In the genomic region with DNA sequence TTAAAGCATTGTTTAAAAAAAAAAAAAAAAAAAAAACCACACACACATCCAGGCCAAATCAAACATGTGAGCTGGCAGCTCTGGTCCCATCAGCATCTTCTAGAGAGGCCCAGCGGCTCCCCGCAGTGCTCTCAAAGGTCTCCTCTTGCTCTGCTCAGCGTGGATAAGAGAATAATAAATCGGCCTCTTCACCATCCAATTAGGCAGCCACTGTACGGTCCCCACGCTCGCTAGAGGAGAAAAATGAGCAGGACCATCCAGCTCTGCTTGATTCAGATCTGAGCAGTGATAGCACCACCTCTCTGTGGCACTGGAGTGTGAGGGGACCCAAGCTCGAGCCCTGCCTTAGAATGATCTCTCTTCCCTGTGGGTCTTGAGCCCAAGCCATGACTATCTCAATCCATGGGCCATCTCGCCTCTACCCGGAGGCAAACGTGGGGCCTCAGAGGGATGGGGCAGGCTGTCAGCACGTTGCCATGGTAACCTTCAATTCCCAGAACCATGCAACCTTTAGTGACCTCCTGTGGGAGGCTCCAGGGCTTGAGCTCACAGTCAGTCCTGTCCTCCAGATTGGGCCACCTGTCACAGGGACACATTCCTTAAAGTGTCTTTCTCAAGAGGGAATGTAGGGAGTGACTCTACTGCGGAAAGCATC, we compare ENCODE assay signal across 15 mouse cellular contexts.
DNase-seq lines count a peak whose midpoint lies in the region; ATAC-seq lines count a peak whose summit lies in the region.
"Had no signal": no experiment of that assay in that cellular context is flagged by ENCODE, and none has a peak within 500 bp of the region (broad histone marks: within the 10 kb centered on the region; RNA-seq: fewer than 3 reads in every experiment).

No protein-coding gene starts in this region.

- DNase-seq in hindbrain, embryonic 10.5 days (ENCODE audit: low spot score): peak; percentile 58
- DNase-seq in embryo, embryonic 10.5 days (ENCODE audit: low spot score): peak; percentile 78
- no peak for DNase-seq in thymus, postnatal 0 days (ENCODE audit: low spot score)
- DNase-seq in layer of hippocampus, adult 9-10 months (ENCODE audit: low spot score): no peak
- DNase-seq: heart, adult 11 months; kidney, adult 18-20 months; lung, postnatal 14 days; thymus, adult 18-20 months had no signal

- H3K9me3 ChIP-seq in hindbrain, embryonic 10.5 days: no peaks in the 10 kb centered on the region
- no peaks in the 10 kb centered on the region for H3K9me3 ChIP-seq in hindbrain, embryonic 12.5 days (replicated peaks)
- H3K9me3 ChIP-seq in hindbrain, embryonic 16.5 days (ENCODE audit: control insufficient read depth, low read length): no peaks in the 10 kb centered on the region
- no peaks in the 10 kb centered on the region for H3K9me3 ChIP-seq in neural tube, embryonic 12.5 days
- H3K9me3 ChIP-seq: embryonic facial prominence, embryonic 15.5 days had no signal

- 0 out of 2 replicates have a peak overlapping the region, but pooled peaks have one; percentile 8 for H3K27ac ChIP-seq in hindbrain, embryonic 10.5 days
- H3K27ac ChIP-seq in hindbrain, embryonic 12.5 days: no peak overlapping the region
- no peak overlapping the region for H3K27ac ChIP-seq in hindbrain, embryonic 16.5 days (ENCODE audit: low read depth, low read length)
- no peak overlapping the region for H3K27ac ChIP-seq in neural tube, embryonic 12.5 days
- H3K27ac ChIP-seq: embryonic facial prominence, embryonic 15.5 days; left cerebral cortex, adult 2 months had no signal

- 40% methylated on average over 13 of the region's 13 CpGs for WGBS in hindbrain, embryonic 10.5 days
- WGBS in hindbrain, embryonic 12.5 days: 34% methylated on average over 13 of the region's 13 CpGs
- 19% methylated on average over 13 of the region's 13 CpGs for WGBS in hindbrain, embryonic 16.5 days
- 30% methylated on average over 13 of the region's 13 CpGs for WGBS in neural tube, embryonic 12.5 days

- H3K27me3 ChIP-seq in hindbrain, embryonic 10.5 days (ENCODE audit: insufficient read depth, poor library complexity, severe bottlenecking): peaks cover 84% of the 10 kb centered on the region
- H3K27me3 ChIP-seq in hindbrain, embryonic 12.5 days: peaks cover 34% of the 10 kb centered on the region
- peaks cover 4% of the 10 kb centered on the region; the same call in 1 of the 2 replicates for H3K27me3 ChIP-seq in hindbrain, embryonic 16.5 days (replicated peaks; ENCODE audit: control insufficient read depth, insufficient read depth, low read length)
- peaks cover 16% of the 10 kb centered on the region; the same call in 1 of the 2 replicates for H3K27me3 ChIP-seq in neural tube, embryonic 12.5 days (replicated peaks)

- H3K36me3 ChIP-seq in hindbrain, embryonic 10.5 days: no peaks in the 10 kb centered on the region
- no peaks in the 10 kb centered on the region for H3K36me3 ChIP-seq in hindbrain, embryonic 12.5 days
- no peaks in the 10 kb centered on the region for H3K36me3 ChIP-seq in hindbrain, embryonic 16.5 days (ENCODE audit: control insufficient read depth, insufficient read depth, low read length)
- no peaks in the 10 kb centered on the region for H3K36me3 ChIP-seq in neural tube, embryonic 12.5 days
- H3K36me3 ChIP-seq: embryonic facial prominence, embryonic 15.5 days had no signal

- H3K4me2 ChIP-seq in hindbrain, embryonic 12.5 days (replicated peaks): no peak overlapping the region
- no peak overlapping the region for H3K4me2 ChIP-seq in hindbrain, embryonic 16.5 days (ENCODE audit: low read length)
- no peak overlapping the region for H3K4me2 ChIP-seq in neural tube, embryonic 12.5 days (replicated peaks)
- H3K4me2 ChIP-seq: embryonic facial prominence, embryonic 15.5 days had no signal

- ATAC-seq in hindbrain, embryonic 12.5 days (ENCODE audit: low FRiP score): no peak
- ATAC-seq in hindbrain, embryonic 16.5 days: 0 out of 2 replicates have a peak, but pooled peaks have one; percentile 55
- ATAC-seq in neural tube, embryonic 12.5 days (ENCODE audit: low FRiP score, low read depth): 0 out of 2 replicates have a peak, but pooled peaks have one; percentile 27
- no peak for ATAC-seq in monocyte, adult 5-6 weeks (replicated peaks; ENCODE audit: insufficient number of reproducible peaks, low FRiP score, low TSS enrichment, poor library complexity, severe bottlenecking)
- ATAC-seq: activated CD4-positive, CD25-positive, alpha-beta regulatory T cell, adult 4 months had no signal

- no peak overlapping the region for H3K9ac ChIP-seq in hindbrain, embryonic 12.5 days
- H3K9ac ChIP-seq in hindbrain, embryonic 16.5 days (ENCODE audit: low read depth, low read length): no peak overlapping the region
- no peak overlapping the region for H3K9ac ChIP-seq in neural tube, embryonic 12.5 days
- H3K9ac ChIP-seq: embryonic facial prominence, embryonic 15.5 days had no signal

- H3K4me3 ChIP-seq in hindbrain, embryonic 10.5 days: no peak overlapping the region
- no peak overlapping the region for H3K4me3 ChIP-seq in hindbrain, embryonic 12.5 days
- H3K4me3 ChIP-seq in hindbrain, embryonic 16.5 days (ENCODE audit: low read length): no peak overlapping the region
- no peak overlapping the region for H3K4me3 ChIP-seq in neural tube, embryonic 12.5 days
- H3K4me3 ChIP-seq: embryonic facial prominence, embryonic 15.5 days; left cerebral cortex, adult 2 months had no signal

- H3K4me1 ChIP-seq in hindbrain, embryonic 10.5 days (replicated peaks): peaks cover 38% of the 10 kb centered on the region
- peaks cover 27% of the 10 kb centered on the region for H3K4me1 ChIP-seq in hindbrain, embryonic 12.5 days
- peaks cover 5% of the 10 kb centered on the region for H3K4me1 ChIP-seq in hindbrain, embryonic 16.5 days (ENCODE audit: control insufficient read depth, insufficient read depth, low read depth, low read length)
- H3K4me1 ChIP-seq in neural tube, embryonic 12.5 days: peaks cover 15% of the 10 kb centered on the region

Comparison
In these comparisons a context has a peak if more than half of its experiments do, and no peak if none do; other contexts are left out.
1. ATAC-seq: peak in hindbrain, embryonic 16.5 days (single experiment) and neural tube, embryonic 12.5 days (single experiment); none in hindbrain, embryonic 12.5 days (single experiment) and monocyte, adult 5-6 weeks (single experiment).
2. DNase-seq: peak in hindbrain, embryonic 10.5 days (single experiment) and embryo, embryonic 10.5 days (single experiment); none in thymus, postnatal 0 days (single experiment) and layer of hippocampus, adult 9-10 months (single experiment).